Mouse (Mus musculus) right cerebral cortex, postnatal 25 days (tissue): Measurements from ENCODE around the gene Lamb3.

Experiments
- DNase-seq: peaks from one replicate; pipeline ENCODE4 v3.0.0; 2022

The Lamb3 gene

DNA sequence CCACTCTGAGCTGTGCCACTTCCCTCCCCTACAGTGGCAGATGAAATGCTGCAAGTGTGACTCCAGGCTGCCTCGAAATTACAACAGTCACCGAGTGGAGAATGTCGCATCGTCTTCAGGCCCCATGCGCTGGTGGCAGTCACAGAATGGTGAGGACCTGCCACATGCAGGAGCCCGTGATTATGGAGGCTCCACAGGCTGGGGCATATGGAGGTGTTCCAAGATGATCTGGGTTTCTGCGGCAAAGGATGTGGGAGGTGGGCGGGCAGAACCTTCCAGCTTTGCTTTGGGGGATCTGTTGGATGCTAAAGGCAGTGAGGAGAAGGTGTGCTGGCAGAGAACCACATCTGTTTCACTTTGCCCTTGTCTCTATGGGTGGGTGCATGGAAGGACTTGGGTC lies 112.9 kb downstream of the Lamb3 start:
- no peak for DNase-seq

GRCm38 (mm10) chr1:193323686-193324085 lies 116.2 kb downstream of the Lamb3 start:
- DNase-seq = no peak

DNA sequence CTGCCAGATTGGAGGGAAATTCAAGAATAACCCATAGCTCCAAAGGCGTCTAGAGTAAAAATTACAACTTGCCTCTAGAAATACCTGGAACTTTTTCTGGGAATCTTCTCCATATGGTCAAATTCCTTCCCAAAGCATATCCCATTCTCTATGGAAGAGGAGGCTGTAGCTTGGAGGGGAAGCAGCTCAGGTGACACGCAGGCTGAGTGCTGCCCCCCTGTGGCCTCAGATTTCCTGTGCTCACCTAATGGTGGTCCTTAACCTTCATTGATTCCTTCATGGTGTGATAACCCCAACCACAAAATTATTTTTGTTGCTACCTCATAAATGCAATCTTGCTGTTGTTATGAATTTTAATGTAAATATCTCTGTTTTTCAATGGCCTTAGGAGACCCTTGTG lies 116.7 kb downstream of the Lamb3 start:
- no peak for DNase-seq

GRCm38 (mm10) chr1:193325891-193326290 lies 118.4 kb downstream of the Lamb3 start:
- DNase-seq = no peak

DNA sequence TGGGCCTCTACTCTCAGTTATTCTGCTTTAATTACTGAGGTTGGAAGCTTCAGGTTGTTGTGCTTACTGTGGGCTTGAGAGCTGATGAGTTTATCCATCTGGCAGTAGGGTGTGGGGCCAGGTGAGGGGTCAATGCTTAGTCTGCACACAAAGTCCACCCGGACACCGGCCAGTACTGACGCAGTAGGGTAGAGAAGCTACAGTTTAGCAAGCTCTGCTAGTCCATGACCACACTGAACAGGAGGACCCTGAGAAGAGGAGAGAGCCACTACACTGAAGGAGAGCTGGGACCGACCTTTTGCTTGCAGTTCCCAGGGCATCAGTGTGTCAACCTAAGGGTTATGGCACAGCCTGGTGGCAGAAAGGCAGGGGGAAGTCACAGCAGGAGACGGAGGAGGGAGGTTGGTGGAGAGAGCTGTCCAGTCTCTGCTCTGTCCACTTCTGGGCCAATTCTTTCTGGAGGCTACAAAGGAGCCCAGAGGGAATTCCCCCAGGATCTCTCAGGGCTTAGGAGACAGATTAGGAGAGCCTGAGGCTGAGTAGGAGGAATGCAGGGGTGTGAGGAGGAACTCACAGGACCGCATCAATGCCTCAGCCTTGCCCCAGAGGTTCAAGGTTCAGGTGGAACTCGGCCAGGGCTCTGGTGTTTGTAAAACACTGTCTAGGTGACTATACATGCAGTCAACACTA lies 119.1 kb downstream of the Lamb3 start:
- no peak for DNase-seq

DNA sequence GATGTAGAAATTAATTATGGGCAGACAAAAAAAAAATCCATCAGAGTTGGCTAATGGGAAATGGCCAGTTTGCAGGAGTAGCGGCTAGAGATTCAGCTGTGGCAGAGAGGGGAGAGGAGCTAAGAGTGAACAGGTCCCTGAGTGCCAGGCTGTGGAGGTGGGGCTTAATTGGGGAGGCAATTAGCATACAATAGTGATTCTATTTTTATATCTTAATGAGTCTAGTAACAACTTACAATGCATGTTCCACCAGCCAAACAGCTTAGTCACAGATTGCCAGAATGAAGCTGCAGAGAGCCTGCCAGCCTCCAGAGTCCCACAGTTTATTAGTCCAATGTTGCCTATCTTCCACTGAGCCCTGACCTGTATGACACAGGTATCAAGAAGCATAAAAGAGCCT lies 119.7 kb downstream of the Lamb3 start:
- DNase-seq = no peak

DNA sequence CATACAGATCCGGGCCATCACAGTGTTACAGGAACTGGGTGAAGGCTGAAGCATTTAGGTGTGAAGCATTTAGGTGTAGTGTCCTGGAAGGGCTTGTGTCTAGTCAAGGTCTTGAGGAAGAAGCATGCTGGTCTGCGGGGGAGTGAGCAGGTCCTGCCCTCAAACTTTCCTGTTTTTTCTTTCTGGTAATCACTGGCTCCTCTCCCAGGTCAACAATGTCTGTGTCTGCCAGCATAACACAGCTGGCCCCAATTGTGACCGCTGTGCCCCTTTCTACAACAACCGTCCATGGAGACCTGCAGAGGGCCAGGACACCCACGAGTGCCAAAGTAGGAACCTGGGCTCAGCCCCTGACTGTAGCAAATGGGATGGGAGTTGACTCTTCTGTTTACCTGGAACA lies 120.2 kb downstream of the Lamb3 start:
- DNase-seq = no peak

DNA sequence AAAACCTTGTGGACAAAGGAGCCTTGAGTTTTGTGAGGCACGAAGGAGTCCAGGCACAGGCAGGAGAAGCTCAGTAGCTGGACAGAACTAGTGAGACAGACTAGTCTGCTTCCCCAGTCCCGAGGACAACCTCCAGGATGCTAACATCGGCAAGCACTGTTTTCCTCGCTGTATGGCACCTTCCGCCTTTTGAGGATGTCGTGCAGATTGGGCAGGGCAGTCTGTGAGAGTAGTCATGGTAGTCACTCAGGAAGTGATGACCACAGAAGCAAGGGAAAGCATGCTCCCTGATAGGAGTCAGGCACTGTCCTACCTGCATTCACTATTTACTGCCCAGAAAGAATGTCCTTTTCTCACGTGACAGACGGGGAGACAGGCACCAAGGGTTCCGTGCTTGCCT lies 122.1 kb downstream of the Lamb3 start:
- DNase-seq = no peak

DNA sequence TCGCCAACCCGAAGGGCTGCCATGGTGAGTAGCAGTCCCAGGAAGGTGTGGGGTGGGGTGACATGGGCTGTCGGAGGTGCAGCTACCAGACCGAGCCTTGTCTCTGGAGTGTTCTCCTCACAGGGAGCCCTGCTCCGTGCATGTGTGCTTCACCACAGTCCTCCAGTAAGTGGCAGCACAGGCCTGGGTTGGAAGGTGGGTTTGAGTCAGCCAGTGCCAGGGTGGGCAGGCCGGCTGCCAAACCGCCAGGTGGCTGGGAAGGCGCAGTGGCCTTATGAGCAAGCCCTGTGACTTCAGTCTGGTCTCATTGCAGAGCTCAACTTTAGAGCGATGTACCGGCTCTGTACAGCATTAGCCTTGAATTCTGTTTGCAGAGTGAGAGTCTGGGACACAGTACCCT lies 122.7 kb downstream of the Lamb3 start:
- DNase-seq = peak; percentile 87

- DNase-seq = no peak
These were observed 123.1 kb downstream of the Lamb3 start for GRCm38 (mm10) chr1:193330626-193331025.

- no peak for DNase-seq
These were observed 124.5 kb downstream of the Lamb3 start for GRCm38 (mm10) chr1:193332018-193332417.

DNA sequence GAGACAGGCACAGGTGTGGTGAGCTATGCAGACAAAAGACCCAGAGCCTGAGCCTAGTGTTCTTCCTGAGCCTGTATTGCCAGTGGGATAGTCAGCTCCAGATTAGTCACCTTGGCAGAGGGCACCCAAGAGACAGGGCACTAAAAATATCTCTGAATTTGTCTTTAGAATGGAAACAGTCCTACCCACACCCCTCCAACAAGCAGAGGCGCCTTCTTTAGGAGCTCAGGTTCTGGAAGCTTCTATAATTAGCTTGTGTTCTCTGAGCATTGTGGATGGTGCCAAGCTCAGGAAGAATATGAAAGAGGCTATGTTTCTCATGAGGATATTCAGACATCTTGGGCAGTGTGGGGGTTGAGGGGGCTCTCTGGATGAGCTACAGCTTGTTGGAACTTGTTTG lies 125.2 kb downstream of the Lamb3 start:
- DNase-seq = no peak

GRCm38 (mm10) chr1:193333776-193334175 lies 126.3 kb downstream of the Lamb3 start:
- no peak for DNase-seq

DNA sequence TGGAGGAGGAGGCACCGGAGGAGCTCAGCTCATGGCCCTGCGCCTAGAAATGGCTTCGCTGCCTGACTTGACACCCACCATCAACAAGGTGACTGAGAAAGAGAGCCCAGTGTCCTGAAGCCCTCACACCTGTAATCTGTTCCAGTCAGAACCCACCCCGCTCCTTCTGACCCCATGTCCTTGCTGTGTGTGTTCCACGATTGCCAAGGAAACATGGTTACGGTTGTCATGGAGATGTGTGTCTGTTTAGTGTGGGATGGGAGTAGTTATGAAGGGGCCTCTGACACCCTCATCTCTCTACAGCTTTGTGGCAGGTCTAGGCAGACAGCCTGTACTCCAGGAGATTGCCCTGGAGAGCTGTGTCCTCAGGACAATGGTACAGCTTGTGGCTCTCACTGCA lies 127.0 kb downstream of the Lamb3 start:
- no peak for DNase-seq

- no peak for DNase-seq
These were observed 128.9 kb downstream of the Lamb3 start for GRCm38 (mm10) chr1:193336122-193337017.

- no peak for DNase-seq
These were observed 129.5 kb downstream of the Lamb3 start for GRCm38 (mm10) chr1:193337018-193337321.

GRCm38 (mm10) chr1:193337787-193338310 lies 130.3 kb downstream of the Lamb3 start:
- DNase-seq = no peak

DNA sequence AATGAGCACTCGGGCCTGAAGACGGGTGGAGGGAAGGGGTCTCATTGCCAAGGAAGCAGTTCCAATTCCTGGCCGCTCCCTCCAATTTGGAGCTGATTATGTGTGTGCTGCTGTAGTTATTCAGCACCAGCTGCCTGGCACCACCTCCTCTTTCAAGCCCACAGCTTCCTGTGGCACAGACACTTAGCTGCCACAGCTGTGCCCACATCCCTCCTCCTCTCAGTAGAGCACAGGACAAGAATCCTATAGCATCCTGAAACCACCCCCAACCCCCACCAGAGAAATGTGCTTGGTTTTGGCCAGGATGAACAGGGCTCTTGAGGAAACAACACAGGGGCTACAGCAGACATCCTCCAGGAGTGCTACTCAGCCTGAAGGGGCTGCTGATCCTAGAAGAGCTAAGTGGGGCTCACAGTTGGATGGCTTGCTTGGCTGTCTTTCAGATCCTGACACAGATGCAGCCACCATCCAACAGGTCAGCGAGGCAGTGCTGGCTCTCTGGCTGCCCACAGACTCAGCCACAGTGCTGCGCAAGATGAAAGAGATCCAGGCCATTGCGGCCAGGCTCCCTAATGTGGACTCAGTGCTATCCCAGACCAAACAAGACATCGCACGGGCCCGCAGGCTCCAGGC lies 131.0 kb downstream of the Lamb3 start:
- DNase-seq = peak; percentile 77

- DNase-seq = no peak
These were observed 134.9 kb downstream of the Lamb3 start for GRCm38 (mm10) chr1:193342198-193342946.

DNA sequence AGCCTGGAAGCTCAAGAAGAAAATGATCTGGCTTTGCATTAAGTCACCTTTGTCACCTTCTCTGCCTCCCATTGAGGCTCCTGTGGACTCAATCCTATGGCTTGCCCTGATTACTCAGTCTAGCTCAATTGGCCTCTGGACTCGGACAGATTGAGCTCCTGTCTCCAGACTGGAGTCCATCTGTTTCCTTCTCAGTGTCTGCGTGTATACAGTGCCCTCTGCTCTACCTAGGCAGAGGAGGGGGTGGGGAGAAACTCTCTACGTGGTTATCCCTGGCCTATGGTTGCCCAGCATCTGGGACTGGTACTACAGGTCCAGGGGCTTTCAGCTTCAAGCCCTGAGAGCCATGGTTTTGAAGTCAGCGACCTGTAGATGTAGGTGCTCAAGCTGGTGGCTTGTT lies 136.4 kb downstream of the Lamb3 start:
- DNase-seq = no peak

DNA sequence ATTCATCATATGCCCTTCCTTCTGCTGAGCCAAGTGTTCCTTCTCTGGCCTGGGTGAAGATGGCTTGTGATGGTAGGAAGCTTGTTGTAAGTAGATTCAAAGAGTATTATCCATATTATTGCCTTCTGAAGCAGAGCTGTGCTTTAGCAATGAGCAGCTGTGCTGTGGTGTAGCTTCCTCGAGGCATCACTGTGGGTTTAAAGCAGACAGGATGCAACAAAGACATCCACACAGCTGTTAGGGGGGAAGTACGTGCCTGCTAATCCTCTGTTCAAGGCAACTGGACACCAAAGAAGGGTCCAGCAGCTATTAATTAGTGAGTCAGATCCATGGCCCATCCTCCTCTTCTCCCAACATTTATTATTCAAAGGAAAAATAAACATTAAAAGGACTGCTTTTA lies 137.5 kb downstream of the Lamb3 start:
- no peak for DNase-seq

- DNase-seq = no peak
These were observed 139.4 kb downstream of the Lamb3 start for GRCm38 (mm10) chr1:193346908-193347307.
